Mouse (Mus musculus) kidney, postnatal 36 days (tissue): ENCODE measurements around the gene Dvl1.

Experiments
- DNase-seq, 2 experiments: peaks; one replicate each; pipeline ENCODE4 v3.0.0; 2021 to 2022; ENCODE audit warnings: mixed read lengths in 2 of 2

The Dvl1 gene

DNA sequence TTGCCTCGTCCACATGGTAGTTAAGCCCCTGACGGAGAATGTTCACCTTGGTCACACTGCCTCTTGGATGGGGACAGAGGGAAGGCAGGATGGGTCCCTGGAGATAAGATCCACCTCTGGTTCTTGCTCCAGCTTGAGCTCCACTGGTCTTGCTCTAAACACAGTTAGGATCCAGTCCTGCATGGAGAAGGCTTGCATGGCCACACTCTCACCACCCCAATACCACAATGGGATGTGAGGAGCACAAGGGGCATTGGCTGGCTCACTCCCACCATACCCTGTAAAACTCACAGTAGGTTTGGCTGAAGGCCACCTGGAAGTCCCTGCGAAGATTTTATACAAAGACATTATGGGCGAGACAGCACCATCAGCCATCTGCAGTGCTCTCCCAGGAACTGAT is 61.5 kb downstream of the Dvl1 start:
- no peak for DNase-seq
